Mouse (Mus musculus) megakaryocyte, embryonic 14.5 days (primary cell): Measurements from ENCODE around the gene Olfr1394. TPM values are rescaled to one million over a fixed set of nuclear protein-coding genes. Genes with fewer than 3 reads are reported as not detected.

Experiments used
- H3K27me3 ChIP-seq: replicated peaks from 2 replicates; pipeline ENCODE3; 2012; ENCODE audit warnings: inconsistent platforms
- H3K36me3 ChIP-seq: replicated peaks from 2 replicates; pipeline ENCODE3; 2012; ENCODE audit warnings: low read length, inconsistent platforms, mixed read lengths
- H3K4me1 ChIP-seq: 2 replicates; pipeline ENCODE4 v1.6.1; 2012; ENCODE audit warnings: inconsistent platforms
- H3K4me3 ChIP-seq: replicated peaks from 2 replicates; pipeline ENCODE3; 2012; ENCODE audit warnings: moderate library complexity, mild to moderate bottlenecking, inconsistent platforms
- H3K9me3 ChIP-seq: 2 replicates; pipeline ENCODE4 v1.6.1; 2012; ENCODE audit warnings: inconsistent platforms
- FLI1 ChIP-seq: IDR thresholded peaks from 2 replicates; pipeline ENCODE4 v1.6.1; 2012; ENCODE audit warnings: low read length, inconsistent platforms, mixed read lengths
- GATA1 ChIP-seq: IDR thresholded peaks from 3 replicates; pipeline ENCODE4 v1.6.1; 2012; ENCODE audit warnings: mixed read lengths, low read length, inconsistent platforms, borderline replicate concordance
- polyA plus RNA-seq: library from polyadenylated mRNA; stranded (reverse); fragments of >175 nt; gene quantifications from 2 replicates; pipeline ENCODE4 v1.2.3, GENCODE M21; 2012; ENCODE audit warnings: low replicate concordance; ENCODE audit not compliant: insufficient read depth

Olfr1394 gene
- polyA plus RNA-seq, result not detected in 2 replicates

- no peak for TF ChIP-seq FLI1
- TF ChIP-seq GATA1, result no peak
- Histone ChIP-seq H3K36me3 (no peaks in the 10 kb centered on the region), H3K4me3 (no peak within 1 kb of the TSS), H3K27me3 (no peaks in the 10 kb centered on the region), H3K9me3 (no peaks in the 10 kb centered on the region), H3K4me1 (peaks cover 25% of the 10 kb centered on the region)
Observed at GRCm38 (mm10) chr11:49154077-49154476, at the start of gene Olfr1394. Olfr1394 (plus strand) TSS chr11:49154377.

- Histone ChIP-seq H3K27me3 (no peaks in the 10 kb centered on the region), H3K4me1 (peaks cover 66% of the 10 kb centered on the region), H3K4me3 (no peak overlapping the region), H3K36me3 (peaks cover 36% of the 10 kb centered on the region), H3K9me3 (no peaks in the 10 kb centered on the region)
- TF ChIP-seq GATA1 (no peak), FLI1 (no peak)
Observed at GRCm38 (mm10) chr11:49105752-49106151, 48.4 kb upstream of the Olfr1394 start.

- Histone ChIP-seq H3K27me3 (no peaks in the 10 kb centered on the region), H3K4me3 (no peak overlapping the region), H3K36me3 (peaks cover 21% of the 10 kb centered on the region), H3K4me1 (peaks cover 48% of the 10 kb centered on the region), H3K9me3 (no peaks in the 10 kb centered on the region)
- TF ChIP-seq FLI1, result no peak
- TF ChIP-seq GATA1, result no peak
Observed at GRCm38 (mm10) chr11:49107650-49108537, 46.3 kb upstream of the Olfr1394 start.

GRCm38 (mm10) chr11:49108833-49109232, 45.3 kb upstream of the Olfr1394 start:
- peaks cover 23% of the 10 kb centered on the region for H3K36me3 ChIP-seq
- H3K27me3 ChIP-seq, result no peaks in the 10 kb centered on the region
- H3K9me3 ChIP-seq, result no peaks in the 10 kb centered on the region
- peaks cover 48% of the 10 kb centered on the region for H3K4me1 ChIP-seq
- no peak overlapping the region for H3K4me3 ChIP-seq
- TF ChIP-seq FLI1, result no peak
- no peak for TF ChIP-seq GATA1

GRCm38 (mm10) chr11:49111000-49111399, 43.2 kb upstream of the Olfr1394 start:
- Histone ChIP-seq H3K27me3 (no peaks in the 10 kb centered on the region), H3K36me3 (peaks cover 22% of the 10 kb centered on the region), H3K4me3 (no peak overlapping the region), H3K4me1 (peaks cover 54% of the 10 kb centered on the region), H3K9me3 (no peaks in the 10 kb centered on the region)
- no peak for TF ChIP-seq GATA1
- TF ChIP-seq FLI1, result no peak

- no peak for TF ChIP-seq FLI1
- TF ChIP-seq GATA1, result no peak
- H3K36me3 ChIP-seq, result peaks cover 21% of the 10 kb centered on the region
- H3K4me1 ChIP-seq, result peaks cover 40% of the 10 kb centered on the region
- no peaks in the 10 kb centered on the region for H3K9me3 ChIP-seq
- no peak overlapping the region for H3K4me3 ChIP-seq
- H3K27me3 ChIP-seq, result no peaks in the 10 kb centered on the region
Observed at GRCm38 (mm10) chr11:49112624-49113219, 41.5 kb upstream of the Olfr1394 start.

- TF ChIP-seq FLI1 (no peak), GATA1 (no peak)
- Histone ChIP-seq H3K4me1 (peaks cover 31% of the 10 kb centered on the region), H3K4me3 (no peak overlapping the region), H3K27me3 (no peaks in the 10 kb centered on the region), H3K9me3 (no peaks in the 10 kb centered on the region), H3K36me3 (peaks cover 30% of the 10 kb centered on the region)
Observed at GRCm38 (mm10) chr11:49114158-49114557, 40.0 kb upstream of the Olfr1394 start.

- no peak for TF ChIP-seq GATA1
- TF ChIP-seq FLI1, result no peak
- Histone ChIP-seq H3K4me1 (peaks cover 28% of the 10 kb centered on the region), H3K36me3 (peaks cover 35% of the 10 kb centered on the region), H3K9me3 (no peaks in the 10 kb centered on the region), H3K27me3 (no peaks in the 10 kb centered on the region), H3K4me3 (no peak within 1 kb of the TSS)
Observed at GRCm38 (mm10) chr11:49114774-49115173, 39.4 kb upstream of the Olfr1394 start, which contains the start of gene Olfr1396. Olfr1396 (minus strand) TSS chr11:49114874.

- Histone ChIP-seq H3K9me3 (no peaks in the 10 kb centered on the region), H3K36me3 (peaks cover 42% of the 10 kb centered on the region), H3K4me3 (no peak overlapping the region), H3K4me1 (peaks cover 14% of the 10 kb centered on the region), H3K27me3 (no peaks in the 10 kb centered on the region)
- TF ChIP-seq GATA1 (no peak), FLI1 (no peak)
Observed at GRCm38 (mm10) chr11:49119635-49120034, 34.5 kb upstream of the Olfr1394 start.

- TF ChIP-seq GATA1 (no peak), FLI1 (no peak)
- Histone ChIP-seq H3K27me3 (no peaks in the 10 kb centered on the region), H3K4me3 (no peak overlapping the region), H3K36me3 (peaks cover 28% of the 10 kb centered on the region), H3K9me3 (no peaks in the 10 kb centered on the region), H3K4me1 (peaks cover 22% of the 10 kb centered on the region)
Observed at GRCm38 (mm10) chr11:49124169-49124568, 30.0 kb upstream of the Olfr1394 start.
